Mouse (Mus musculus): ENCODE results near the gene Dclk2. TPM values are rescaled to one million over a fixed set of nuclear protein-coding genes. Genes with fewer than 3 reads are reported as not detected.

Gene Dclk2
- polyA plus RNA-seq, 1 experiment from 2014 or later = 6.8 TPM

DNA sequence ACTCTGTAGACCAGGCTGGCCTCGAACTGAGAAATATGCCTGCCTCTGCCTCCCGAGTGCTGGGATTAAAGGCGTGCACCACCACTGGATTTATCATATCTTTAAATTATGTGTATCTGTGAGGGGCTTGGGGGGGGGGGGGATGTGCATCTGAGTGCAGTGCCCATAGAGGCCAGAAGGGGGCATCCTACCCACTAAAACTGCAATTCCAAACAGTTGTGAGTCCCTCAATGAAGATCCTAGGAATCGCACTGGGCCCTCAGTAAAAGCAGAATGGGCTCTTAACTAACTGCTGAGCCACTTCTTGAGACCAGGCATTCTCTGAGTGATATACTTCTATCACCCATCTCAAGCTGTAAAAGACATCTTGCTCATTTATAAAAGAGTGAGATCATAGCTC lies 85.5 kb downstream of the Dclk2 start:
- H3K4me2 ChIP-seq (replicated peaks) = no peak overlapping the region
- 98% methylated on average over 4 of the region's 4 CpGs for WGBS
- no peak overlapping the region for H3K4me3 ChIP-seq (replicated peaks)
- H3K27ac ChIP-seq = no peak overlapping the region
- no peaks in the 10 kb centered on the region; the same call in 1 of the 2 replicates for H3K36me3 ChIP-seq
- no peak overlapping the region for H3K9ac ChIP-seq
- no peaks in the 10 kb centered on the region for H3K9me3 ChIP-seq
- no peak for ATAC-seq
- H3K27me3 ChIP-seq (replicated peaks) = no peaks in the 10 kb centered on the region
- H3K4me1 ChIP-seq (replicated peaks) = no peaks in the 10 kb centered on the region

DNA sequence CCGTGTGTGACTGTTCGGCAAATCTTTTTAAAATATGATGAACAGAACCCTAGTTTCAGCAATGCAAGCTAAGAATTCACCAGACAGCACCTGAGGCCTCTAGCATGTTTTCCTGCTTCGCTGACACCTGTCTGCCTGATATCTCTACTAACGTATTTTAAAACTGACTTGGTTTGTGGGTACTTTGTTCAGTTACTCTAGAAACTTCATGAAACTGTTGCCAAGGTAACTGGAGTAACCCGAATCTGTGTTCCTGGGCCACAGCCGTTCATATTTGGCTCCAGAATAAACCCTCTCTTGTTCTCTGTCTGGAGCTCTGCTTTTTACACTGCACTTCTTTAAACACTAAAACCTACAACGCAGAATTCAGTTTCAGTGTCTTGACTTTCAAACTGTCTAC lies 86.3 kb downstream of the Dclk2 start:
- H3K4me2 ChIP-seq (replicated peaks) = no peak overlapping the region
- ATAC-seq = no peak

DNA sequence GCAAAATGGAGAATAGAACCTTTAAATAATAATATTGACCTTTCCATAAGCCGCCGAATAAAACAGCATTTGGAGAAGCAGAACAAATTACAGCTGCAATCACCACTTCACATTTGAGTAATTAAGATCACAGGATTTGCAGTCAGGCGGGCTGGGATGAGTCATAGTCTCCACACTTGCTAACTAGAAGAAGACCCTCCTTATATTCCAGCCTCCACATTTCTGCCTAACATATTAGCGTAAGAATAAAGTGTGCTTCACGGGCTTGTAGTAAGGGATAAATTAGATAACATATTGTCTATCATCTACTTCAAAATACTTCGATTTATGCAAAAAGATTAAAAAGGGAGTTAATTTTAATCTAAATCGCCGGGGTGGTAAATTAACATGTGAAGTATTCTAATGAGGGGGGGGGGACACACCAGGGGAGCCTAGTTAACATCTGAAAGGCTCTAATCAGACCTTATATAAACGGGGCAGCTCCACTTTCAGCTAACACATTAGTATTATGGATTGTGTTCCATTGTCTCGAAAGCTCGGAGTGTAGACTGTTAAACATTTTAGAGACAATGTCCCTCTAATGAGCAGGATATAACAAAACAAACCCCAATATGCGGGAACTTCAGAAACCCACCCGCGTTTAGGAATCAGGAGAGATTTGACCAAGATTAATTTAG lies 87.9 kb downstream of the Dclk2 start:
- no peaks in the 10 kb centered on the region for H3K4me1 ChIP-seq (replicated peaks)
- H3K4me2 ChIP-seq (replicated peaks) = no peak overlapping the region
- no peak overlapping the region for H3K27ac ChIP-seq
- no peak overlapping the region for H3K4me3 ChIP-seq (replicated peaks)
- no peak for ATAC-seq
- H3K36me3 ChIP-seq = no peaks in the 10 kb centered on the region; the same call in 1 of the 2 replicates
- WGBS = 46% methylated on average over 14 of the region's 14 CpGs
- H3K9ac ChIP-seq = no peak overlapping the region
- H3K27me3 ChIP-seq (replicated peaks) = no peaks in the 10 kb centered on the region
- H3K9me3 ChIP-seq = no peaks in the 10 kb centered on the region

More for the DNA sequence above, 86.3 kb downstream of the Dclk2 start:
- Histone ChIP-seq H3K4me3 (replicated peaks) (no peak overlapping the region), H3K36me3 (no peaks in the 10 kb centered on the region; the same call in 1 of the 2 replicates), H3K4me1 (replicated peaks) (no peaks in the 10 kb centered on the region), H3K9me3 (no peaks in the 10 kb centered on the region), H3K27me3 (replicated peaks) (no peaks in the 10 kb centered on the region), H3K9ac (no peak overlapping the region), H3K27ac (no peak overlapping the region)
- 79% methylated on average over 7 of the region's 7 CpGs for WGBS

DNA sequence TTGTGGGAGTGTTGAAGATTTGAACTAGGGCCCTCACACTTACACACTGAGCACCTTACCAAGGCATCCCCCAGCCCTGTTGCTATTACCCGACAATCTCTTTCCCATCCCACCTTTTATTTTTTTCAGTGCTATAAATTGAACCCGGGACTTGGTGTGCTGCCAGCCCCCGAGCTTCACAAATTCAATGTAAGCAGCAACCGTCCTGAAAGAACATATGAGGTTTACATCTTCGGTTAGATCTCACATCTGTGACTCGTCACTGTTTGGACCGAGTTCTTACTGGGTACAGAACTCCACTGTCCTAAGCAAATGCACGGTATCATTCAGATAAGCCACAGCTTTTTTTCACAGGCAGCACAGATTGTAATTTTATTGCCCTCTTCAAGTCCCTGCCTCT lies 88.5 kb downstream of the Dclk2 start:
- H3K4me2 ChIP-seq (replicated peaks) = no peak overlapping the region
- no peak overlapping the region for H3K27ac ChIP-seq
- no peaks in the 10 kb centered on the region for H3K9me3 ChIP-seq
- 25% methylated on average over 8 of the region's 8 CpGs for WGBS
- no peaks in the 10 kb centered on the region; the same call in 1 of the 2 replicates for H3K36me3 ChIP-seq
- no peaks in the 10 kb centered on the region for H3K4me1 ChIP-seq (replicated peaks)
- no peaks in the 10 kb centered on the region for H3K27me3 ChIP-seq (replicated peaks)
- no peak overlapping the region for H3K4me3 ChIP-seq (replicated peaks)
- no peak overlapping the region for H3K9ac ChIP-seq
- ATAC-seq = no peak

DNA sequence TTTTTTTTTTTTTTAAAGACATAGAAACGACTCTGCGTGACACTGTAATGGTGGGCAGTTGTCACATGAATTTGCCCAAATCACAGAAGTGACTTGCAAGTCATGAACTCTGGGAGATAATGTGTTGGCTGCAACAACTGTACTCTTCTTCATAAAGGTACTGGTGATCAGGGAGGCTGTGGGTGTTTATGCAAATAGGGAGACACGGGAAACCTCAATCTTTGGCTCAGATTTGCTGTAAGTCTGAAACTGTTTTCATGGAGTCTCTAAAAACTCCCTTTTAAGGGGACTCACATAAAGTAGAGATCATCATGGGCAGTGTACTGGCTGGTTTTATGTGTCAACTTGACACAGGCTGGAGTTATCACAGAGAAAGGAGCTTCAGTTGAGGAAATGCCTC lies 93.1 kb downstream of the Dclk2 start:
- no peaks in the 10 kb centered on the region; the same call in 1 of the 2 replicates for H3K36me3 ChIP-seq
- no peaks in the 10 kb centered on the region for H3K9me3 ChIP-seq
- H3K4me3 ChIP-seq (replicated peaks) = no peak overlapping the region
- 87% methylated on average over 3 of the region's 3 CpGs for WGBS
- no peak for ATAC-seq
- H3K4me1 ChIP-seq (replicated peaks) = no peaks in the 10 kb centered on the region
- no peak overlapping the region for H3K27ac ChIP-seq
- H3K9ac ChIP-seq = no peak overlapping the region
- H3K4me2 ChIP-seq (replicated peaks) = no peak overlapping the region
- no peaks in the 10 kb centered on the region for H3K27me3 ChIP-seq (replicated peaks)

DNA sequence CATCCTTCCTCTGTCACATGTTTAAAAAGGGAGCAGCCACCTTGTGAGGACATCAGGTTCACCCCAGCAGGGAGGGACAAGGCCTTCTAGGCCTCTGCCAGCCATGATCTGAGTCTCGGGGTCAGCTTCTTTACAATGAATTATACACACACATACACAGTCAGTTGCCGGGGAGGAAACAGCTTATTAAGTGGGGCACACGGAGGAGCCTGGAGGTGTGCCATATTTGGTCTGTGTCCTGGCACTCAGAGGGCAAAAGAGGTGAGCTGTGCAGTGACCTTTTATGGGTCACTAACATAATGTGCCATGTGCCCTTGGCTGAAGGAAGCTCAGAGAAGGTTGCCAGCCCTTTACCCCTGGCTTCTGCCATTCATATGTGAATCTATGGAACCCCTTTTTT lies 99.3 kb downstream of the Dclk2 start:
- Histone ChIP-seq H3K27ac (no peak overlapping the region), H3K4me1 (replicated peaks) (0 out of 2 replicates have a peak, but pooled peaks cover 3% of the 10 kb centered on the region), H3K9ac (no peak overlapping the region), H3K4me2 (replicated peaks) (no peak overlapping the region), H3K9me3 (no peaks in the 10 kb centered on the region), H3K36me3 (no peaks in the 10 kb centered on the region), H3K4me3 (replicated peaks) (no peak overlapping the region), H3K27me3 (replicated peaks) (no peaks in the 10 kb centered on the region)
- ATAC-seq = no peak
- WGBS = 46% methylated on average over 3 of the region's 3 CpGs

DNA sequence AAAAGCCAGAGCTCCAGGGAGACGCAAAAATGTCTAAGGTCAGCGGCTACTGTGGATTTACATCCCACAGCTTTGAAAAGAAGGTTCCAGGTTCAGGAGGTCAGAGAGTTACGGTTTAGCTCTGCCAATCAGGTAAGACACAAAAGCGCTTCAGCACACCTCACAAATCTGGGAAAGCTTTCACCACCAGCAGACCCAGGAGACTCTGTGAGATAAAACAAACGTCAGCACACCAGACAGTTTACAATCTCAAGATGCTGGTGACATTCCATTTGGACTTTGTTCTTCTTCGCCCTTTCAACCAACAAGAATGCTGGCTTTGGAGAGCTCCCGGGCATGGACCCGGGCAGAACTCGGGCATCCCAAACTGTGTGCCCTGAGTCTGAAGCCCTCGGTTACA lies 100.3 kb downstream of the Dclk2 start:
- Histone ChIP-seq H3K9ac (no peak overlapping the region), H3K9me3 (no peaks in the 10 kb centered on the region), H3K4me3 (replicated peaks) (no peak overlapping the region), H3K27ac (no peak overlapping the region), H3K36me3 (no peaks in the 10 kb centered on the region), H3K27me3 (replicated peaks) (no peaks in the 10 kb centered on the region), H3K4me2 (replicated peaks) (no peak overlapping the region), H3K4me1 (replicated peaks) (0 out of 2 replicates have a peak, but pooled peaks cover 3% of the 10 kb centered on the region)
- 24% methylated on average over 10 of the region's 10 CpGs for WGBS
- ATAC-seq = no peak

DNA sequence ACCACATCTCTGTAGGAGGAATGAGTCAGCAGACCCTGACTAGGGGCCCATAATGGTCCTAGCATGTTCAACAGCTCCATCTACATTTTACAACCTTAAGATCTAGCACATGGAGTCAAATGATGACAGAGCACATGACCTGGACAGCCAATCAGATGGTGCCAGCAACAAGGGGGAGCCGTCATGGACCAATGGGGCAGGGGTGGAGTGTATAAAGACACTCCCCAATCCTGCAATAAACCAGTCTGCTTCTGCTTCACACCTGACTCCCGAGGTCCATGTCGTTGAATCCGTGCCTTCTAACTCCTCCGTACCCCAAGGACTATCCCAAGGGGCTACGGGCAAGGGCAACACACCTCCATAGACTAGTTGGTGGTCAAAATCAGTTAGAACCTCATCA lies 101.3 kb downstream of the Dclk2 start:
- Histone ChIP-seq H3K9me3 (no peaks in the 10 kb centered on the region), H3K36me3 (no peaks in the 10 kb centered on the region), H3K27me3 (replicated peaks) (no peaks in the 10 kb centered on the region), H3K4me1 (replicated peaks) (0 out of 2 replicates have a peak, but pooled peaks cover 3% of the 10 kb centered on the region), H3K9ac (no peak overlapping the region), H3K4me3 (replicated peaks) (no peak overlapping the region), H3K4me2 (replicated peaks) (no peak overlapping the region), H3K27ac (no peak overlapping the region)
- no peak for ATAC-seq
- 92% methylated on average over 6 of the region's 6 CpGs for WGBS

DNA sequence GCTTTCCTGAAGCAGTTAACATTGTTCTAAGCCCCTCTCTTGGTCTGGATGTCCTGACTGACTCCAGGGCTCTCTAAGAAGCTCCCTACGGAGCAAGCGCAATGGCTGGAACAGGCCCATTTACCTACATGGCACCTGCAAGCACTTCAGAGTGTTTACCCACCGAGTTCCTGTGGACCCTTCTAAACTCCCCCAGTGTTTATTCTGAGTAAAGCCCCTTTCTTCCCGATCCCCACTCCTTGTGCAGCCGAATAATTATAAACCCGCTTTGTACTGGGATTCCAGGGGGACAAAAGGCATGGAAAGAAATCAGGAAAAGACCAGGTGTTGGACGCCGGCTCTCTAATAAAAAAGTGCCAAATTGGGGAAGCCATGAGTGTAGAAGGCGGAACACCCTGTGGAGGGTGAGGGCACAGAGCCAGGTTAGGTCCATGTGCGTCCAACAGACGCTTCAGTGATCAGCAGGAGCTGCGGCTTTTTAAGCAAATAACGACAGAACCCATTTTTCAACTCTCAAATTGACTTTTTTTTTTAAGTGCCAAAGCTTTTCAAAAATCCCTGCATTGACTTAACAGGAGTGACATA lies 102.6 kb downstream of the Dclk2 start:
- Histone ChIP-seq H3K9ac (no peak overlapping the region), H3K27ac (no peak overlapping the region), H3K4me3 (replicated peaks) (no peak overlapping the region), H3K27me3 (replicated peaks) (no peaks in the 10 kb centered on the region), H3K9me3 (no peaks in the 10 kb centered on the region), H3K4me1 (replicated peaks) (0 out of 2 replicates have a peak, but pooled peaks cover 3% of the 10 kb centered on the region), H3K36me3 (no peaks in the 10 kb centered on the region), H3K4me2 (replicated peaks) (no peak overlapping the region)
- no peak for ATAC-seq
- WGBS = 58% methylated on average over 13 of the region's 13 CpGs

DNA sequence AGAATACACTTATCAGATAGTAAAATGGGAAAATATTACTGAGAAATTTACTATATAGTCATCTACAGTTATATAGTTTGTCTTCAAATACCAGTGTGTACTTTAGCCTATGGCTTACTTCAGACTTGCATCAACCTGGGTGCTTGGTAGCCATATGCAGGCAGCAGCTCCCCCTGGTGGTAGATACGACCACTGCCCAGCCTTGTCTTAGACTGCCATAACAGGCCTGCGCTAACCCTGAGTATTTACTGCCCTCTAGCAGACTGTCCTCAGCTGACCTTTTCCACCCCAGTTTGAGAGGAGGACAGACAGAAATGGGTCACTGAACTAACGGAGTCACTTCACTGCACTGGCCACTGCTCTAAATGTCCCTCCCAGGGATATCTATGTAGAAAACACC lies 108.0 kb downstream of the Dclk2 start:
- H3K27me3 ChIP-seq (replicated peaks) = no peaks in the 10 kb centered on the region
- H3K4me2 ChIP-seq (replicated peaks) = no peak overlapping the region
- WGBS = 17% methylated on average over 3 of the region's 3 CpGs
- no peak overlapping the region for H3K27ac ChIP-seq
- ATAC-seq = peak; percentile 83
- no peak overlapping the region for H3K9ac ChIP-seq
- no peaks in the 10 kb centered on the region for H3K9me3 ChIP-seq
- peaks cover 4% of the 10 kb centered on the region; the same call in 1 of the 2 replicates for H3K4me1 ChIP-seq (replicated peaks)
- no peaks in the 10 kb centered on the region for H3K36me3 ChIP-seq
- no peak overlapping the region for H3K4me3 ChIP-seq (replicated peaks)

DNA sequence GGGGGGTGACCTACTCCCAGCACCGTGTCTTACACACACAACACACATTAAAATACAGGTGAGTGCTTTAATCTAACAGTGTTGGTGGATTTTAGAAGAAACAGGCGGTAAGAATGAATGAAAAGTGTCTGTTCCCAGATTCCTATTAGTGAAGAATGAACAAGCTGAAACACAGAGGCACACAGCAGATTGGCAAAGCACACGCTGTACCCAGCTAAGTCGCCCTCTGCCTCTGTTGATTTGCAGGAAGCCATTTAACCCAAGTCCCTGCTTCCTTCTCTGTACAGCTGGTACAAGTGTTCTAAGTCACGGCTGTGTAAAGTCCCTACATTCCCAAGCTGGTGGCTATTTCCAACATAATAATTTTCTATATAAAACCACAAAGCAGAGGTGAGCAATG lies 109.7 kb downstream of the Dclk2 start:
- ATAC-seq = no peak
- no peaks in the 10 kb centered on the region for H3K9me3 ChIP-seq
- no peaks in the 10 kb centered on the region for H3K36me3 ChIP-seq
- H3K4me3 ChIP-seq (replicated peaks) = no peak overlapping the region
- no peaks in the 10 kb centered on the region for H3K27me3 ChIP-seq (replicated peaks)
- H3K27ac ChIP-seq = no peak overlapping the region
- 89% methylated on average over 5 of the region's 5 CpGs for WGBS
- H3K4me1 ChIP-seq (replicated peaks) = peaks cover 4% of the 10 kb centered on the region; the same call in 1 of the 2 replicates
- H3K9ac ChIP-seq = no peak overlapping the region
- H3K4me2 ChIP-seq (replicated peaks) = no peak overlapping the region

DNA sequence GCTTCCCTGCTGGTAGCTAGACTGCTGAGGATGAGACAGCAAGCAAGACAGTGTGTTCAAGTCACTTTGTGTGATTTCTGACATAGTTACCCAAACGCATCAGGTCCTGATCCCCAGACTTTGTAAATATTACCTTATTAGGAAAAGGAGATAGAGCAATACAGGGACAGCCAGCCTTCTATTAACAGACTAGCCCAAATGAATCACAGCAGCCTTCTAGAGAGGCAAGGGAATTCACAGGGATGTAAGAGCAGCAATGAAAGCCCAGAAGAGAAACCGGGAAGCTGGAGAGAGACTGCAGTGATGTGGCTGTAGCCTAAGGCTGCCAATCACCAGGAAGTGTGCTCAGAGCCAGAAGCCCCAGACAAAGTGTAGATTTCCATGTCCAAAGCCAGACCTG lies 111.0 kb downstream of the Dclk2 start:
- Histone ChIP-seq H3K9me3 (no peaks in the 10 kb centered on the region), H3K36me3 (no peaks in the 10 kb centered on the region), H3K4me2 (replicated peaks) (no peak overlapping the region), H3K4me3 (replicated peaks) (no peak overlapping the region), H3K4me1 (replicated peaks) (peaks cover 4% of the 10 kb centered on the region; the same call in 1 of the 2 replicates), H3K27me3 (replicated peaks) (no peaks in the 10 kb centered on the region), H3K27ac (peak overlapping the region; percentile 74), H3K9ac (no peak overlapping the region)
- peak; percentile 69 for ATAC-seq
- WGBS = 23% methylated on average over 2 of the region's 2 CpGs

DNA sequence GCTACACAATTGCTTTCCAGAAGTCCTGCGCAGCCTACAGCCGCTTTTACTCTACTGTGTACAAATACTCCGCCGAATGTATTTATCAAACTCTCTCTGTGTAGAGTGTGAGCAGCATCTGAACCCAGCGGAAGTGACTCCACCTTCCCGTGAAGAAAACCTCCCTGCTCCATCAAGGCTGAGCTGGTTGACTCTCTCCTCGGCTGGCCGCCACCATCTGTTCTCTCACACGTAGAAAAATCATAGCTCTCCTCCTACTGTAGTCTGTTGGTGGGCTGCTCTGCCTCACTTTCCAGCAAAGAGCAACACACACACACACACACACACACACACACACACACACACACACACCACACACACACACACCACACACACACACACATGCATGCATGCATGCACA lies 111.5 kb downstream of the Dclk2 start:
- 0 out of 2 replicates have a peak, but pooled peaks have one; percentile 15 for ATAC-seq
- H3K9ac ChIP-seq = no peak overlapping the region
- no peaks in the 10 kb centered on the region for H3K27me3 ChIP-seq (replicated peaks)
- H3K36me3 ChIP-seq = no peaks in the 10 kb centered on the region
- H3K27ac ChIP-seq = peak overlapping the region; percentile 74
- 65% methylated on average over 9 of the region's 9 CpGs for WGBS
- H3K9me3 ChIP-seq = no peaks in the 10 kb centered on the region
- peaks cover 4% of the 10 kb centered on the region; the same call in 1 of the 2 replicates for H3K4me1 ChIP-seq (replicated peaks)
- H3K4me3 ChIP-seq (replicated peaks) = no peak overlapping the region
- H3K4me2 ChIP-seq (replicated peaks) = no peak overlapping the region

Measured in intestine, embryonic 15.5 days (tissue).